Mouse (Mus musculus) induced T-regulatory cell, adult 2 months (primary cell): ENCODE data around the gene Prss28.

Source experiments
- DNase-seq: peaks from one replicate; pipeline ENCODE4 v3.0.0-alpha.2; 2012; ENCODE audit warnings: low read depth

Gene Prss28

GRCm38 (mm10) chr17:25341490-25341889 is 33.0 kb downstream of the Prss28 start:
- no peak for DNase-seq

- DNase-seq, result no peak
Measured at GRCm38 (mm10) chr17:25345462-25345861, 37.0 kb downstream of the Prss28 start, which contains the start of gene Tpsab1. Tpsab1 (minus strand) TSS chr17:25345562.

GRCm38 (mm10) chr17:25361291-25361690 is 52.8 kb downstream of the Prss28 start:
- DNase-seq, result no peak
